Mouse (Mus musculus) CH12.LX (cell line): ENCODE results near the gene Dnah17.

Experiments
- CHD2 ChIP-seq: IDR thresholded peaks from 2 replicates; pipeline ENCODE4 v1.6.1; 2011; ENCODE audit warnings: low read length, improper control_type of control experiment
- CTCF ChIP-seq, 2 experiments: IDR thresholded peaks in 1 of 2; conservative IDR thresholded peaks in 1 of 2; 2 replicates each; pipeline ENCODE4 v1.5.1; 2011 to 2012; ENCODE audit warnings: low read depth in 2 of 2, low read length in 2 of 2, improper control_type of control experiment in 1 of 2, inconsistent platforms in 1 of 2, mild to moderate bottlenecking in 1 of 2, moderate library complexity in 1 of 2
- EP300 ChIP-seq: IDR thresholded peaks from 2 replicates; pipeline ENCODE4 v1.6.1; 2011; ENCODE audit warnings: low read length, improper control_type of control experiment
- NRF1 ChIP-seq: IDR thresholded peaks from 2 replicates; pipeline ENCODE4 v1.6.1; 2014; ENCODE audit warnings: low read depth, mild to moderate bottlenecking, inconsistent platforms, low read length, improper control_type of control experiment, moderate library complexity
- POLR2A ChIP-seq: IDR thresholded peaks from 2 replicates; pipeline ENCODE4 v1.6.1; 2011; ENCODE audit warnings: low read depth, mild to moderate bottlenecking, improper control_type of control experiment, low read length
- RCOR1 ChIP-seq: conservative IDR thresholded peaks from 2 replicates; pipeline ENCODE4 v1.6.1; 2012; ENCODE audit warnings: low read depth, mild to moderate bottlenecking, inconsistent platforms, low read length, improper control_type of control experiment
- TCF12 ChIP-seq: IDR thresholded peaks from 2 replicates; pipeline ENCODE4 v1.6.1; 2014; ENCODE audit warnings: low read depth, mild to moderate bottlenecking, inconsistent platforms, low read length, improper control_type of control experiment
- USF1 ChIP-seq: IDR thresholded peaks from 2 replicates; pipeline ENCODE4 v1.6.1; 2014; ENCODE audit warnings: low read depth, mild to moderate bottlenecking, inconsistent platforms, low read length, improper control_type of control experiment
- ZMIZ1 ChIP-seq: IDR thresholded peaks from 2 replicates; pipeline ENCODE4 v1.6.1; 2012; ENCODE audit warnings: low read depth, mild to moderate bottlenecking, inconsistent platforms, low read length, improper control_type of control experiment

DNA sequence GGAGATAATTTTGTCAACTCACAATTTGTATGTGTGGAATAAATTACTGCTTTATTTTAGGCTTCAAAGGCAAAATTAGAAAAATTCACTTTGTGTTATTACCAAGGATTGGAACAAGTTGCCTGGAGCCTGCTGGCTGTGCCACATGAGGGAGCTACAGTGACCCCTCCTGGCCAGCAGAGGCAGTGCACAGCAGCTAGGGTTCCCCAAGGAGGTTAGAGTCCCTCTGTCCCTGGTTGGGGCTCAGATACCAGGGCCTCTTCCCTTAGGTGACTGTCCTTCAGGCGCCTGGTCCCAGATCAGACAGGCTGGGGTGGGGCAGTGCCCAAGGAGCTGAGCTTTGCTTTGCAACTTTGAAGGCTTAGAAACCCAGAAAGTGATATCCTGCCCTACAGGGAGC, 108.6 kb downstream of the Dnah17 start:
- TF ChIP-seq USF1 (no peak), CTCF (conservative IDR thresholded peaks at IDR 0.05 in 1 of 2, IDR thresholded peaks at IDR 0.05 in 1 of 2; ENCODE audit: low read depth in 2 of 2, low read length in 2 of 2) (peak; percentile 96 to 98), NRF1 (no peak), ZMIZ1 (no peak), CHD2 (no peak), RCOR1 (no peak), POLR2A (no peak), TCF12 (no peak), EP300 (no peak)
